Mouse (Mus musculus) C3H10T1/2 (cell line): Measurements from ENCODE around the gene Nsg2. TPM values are rescaled to one million over a fixed set of nuclear protein-coding genes. Genes with fewer than 3 reads are reported as not detected.

ENCODE experiments used
- polyA plus RNA-seq, 2 experiments: library from polyadenylated mRNA; unstranded; fragments of >200 nt; fragmentation: generic; extraction: Trizol; gene quantifications; one replicate each; pipeline ENCODE4 v1.2.1; 2012; ENCODE audit warnings: missing spikeins in 2 of 2

Nsg2 gene
- under 1 TPM in 1 of 2 experiments, not detected in 1; 0.04 TPM for polyA plus RNA-seq

DNA sequence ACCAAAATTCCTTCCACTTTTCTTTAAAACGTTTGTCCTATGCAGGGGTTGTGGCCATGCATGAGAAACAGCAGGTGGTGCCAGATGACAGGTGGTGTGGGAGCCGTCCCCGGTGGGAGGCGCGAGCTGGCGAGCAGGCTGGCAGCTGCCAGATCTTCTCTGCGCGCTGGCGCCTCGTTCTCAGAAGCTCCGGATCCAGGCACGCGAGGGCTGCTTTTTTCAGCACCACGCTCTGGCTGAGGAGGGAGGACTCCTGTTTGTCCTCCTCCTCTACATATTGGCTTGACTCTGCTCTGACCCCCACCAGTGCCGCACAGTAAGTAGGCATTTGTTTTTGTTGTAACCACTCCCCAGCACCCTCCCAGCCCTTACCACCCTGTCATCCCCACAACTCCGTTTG lies at the start of gene Nsg2:
Gene Nsg2 (plus strand): TSS at position 183 of the 400 bp plus-strand sequence.

DNA sequence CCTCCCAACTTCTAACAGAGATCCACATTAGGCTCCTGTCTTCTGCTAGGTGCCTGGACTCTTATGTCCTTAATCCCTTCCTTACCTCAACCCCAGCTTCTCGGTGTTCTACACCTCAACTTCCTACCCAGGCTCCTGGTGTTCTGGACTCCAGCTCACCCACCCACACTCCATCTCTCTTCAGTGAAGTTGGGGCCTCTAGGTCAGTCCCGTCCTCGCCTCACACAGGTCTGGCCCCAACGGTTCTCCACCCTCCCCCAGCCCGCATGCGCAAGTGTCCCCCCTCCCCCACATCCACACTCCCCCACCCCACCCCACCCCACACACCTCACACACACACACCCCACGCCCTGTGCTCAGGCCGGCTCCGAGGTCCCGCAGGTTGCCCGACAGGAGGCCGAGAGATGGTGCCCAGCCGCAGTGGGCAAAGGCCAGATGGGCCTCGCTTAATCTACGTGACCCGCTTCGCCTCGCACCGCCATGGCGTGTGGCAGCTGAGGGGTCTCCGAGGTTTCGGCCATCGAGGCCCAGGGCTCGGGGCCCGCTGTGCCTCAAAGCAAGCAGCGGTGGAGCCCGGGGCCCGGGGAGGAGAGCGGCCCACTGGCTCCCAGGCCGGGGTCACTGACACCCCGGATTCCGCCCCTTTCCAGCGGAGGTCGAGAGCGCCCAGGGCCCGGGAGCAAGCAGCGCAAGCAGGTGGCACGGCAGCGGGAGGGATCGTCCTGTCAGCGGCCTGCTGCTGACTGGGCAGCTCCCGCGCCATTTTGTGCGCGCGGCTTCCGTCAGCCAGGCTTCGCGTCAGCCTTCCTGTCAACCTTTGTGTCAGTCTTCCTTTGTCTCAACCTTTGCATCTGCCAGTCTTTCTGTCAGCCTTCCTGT lies 34.8 kb upstream of the Nsg2 start, which contains the start of gene 4930524B15Rik:
Gene 4930524B15Rik (plus strand): TSS at position 337 of the 879 bp plus-strand sequence.

Other genes with a start within 250 kb of the Nsg2 start
- gene Cpeb4, start 128.3 kb upstream of the Nsg2 start, polyA plus RNA-seq = under 1 TPM; 0.05 to 0.96 TPM
- gene 4930524B15Rik, start 34.9 kb upstream of the Nsg2 start, polyA plus RNA-seq = not detected
- under 1 TPM; 0.02 to 0.06 TPM for gene Il9r, start 199.8 kb downstream of the Nsg2 start, polyA plus RNA-seq
- gene Snrnp25, start 205.0 kb downstream of the Nsg2 start, polyA plus RNA-seq = 100 to 1,000 TPM in 1 of 2 experiments, 10 to 100 TPM in 1; 76.3 to 132 TPM
- 10 to 100 TPM; 30.1 to 67.3 TPM for gene Rhbdf1, start 221.8 kb downstream of the Nsg2 start, polyA plus RNA-seq
- gene Mpg, start 226.0 kb downstream of the Nsg2 start, polyA plus RNA-seq = 10 to 100 TPM; 17.6 to 32.0 TPM